Mouse (Mus musculus) small intestine, adult 2 months (tissue): ENCODE measurements around the gene Nme7.

Experiments
- CTCF ChIP-seq: fragments of 200-500 bp; IDR thresholded peaks from 2 replicates; pipeline ENCODE4 v1.5.1; 2012; ENCODE audit warnings: low read depth, mild to moderate bottlenecking, control low read depth, inconsistent platforms, low read length, moderate library complexity, mixed read lengths; ENCODE audit not compliant: insufficient replicate concordance, insufficient read length; ENCODE audit errors: extremely low read depth
- POLR2A ChIP-seq: fragments of 200-500 bp; IDR thresholded peaks from 2 replicates; pipeline ENCODE4 v1.6.1; 2012; ENCODE audit warnings: low read depth, mild to moderate bottlenecking, control low read depth, inconsistent platforms, low read length, moderate library complexity

DNA sequence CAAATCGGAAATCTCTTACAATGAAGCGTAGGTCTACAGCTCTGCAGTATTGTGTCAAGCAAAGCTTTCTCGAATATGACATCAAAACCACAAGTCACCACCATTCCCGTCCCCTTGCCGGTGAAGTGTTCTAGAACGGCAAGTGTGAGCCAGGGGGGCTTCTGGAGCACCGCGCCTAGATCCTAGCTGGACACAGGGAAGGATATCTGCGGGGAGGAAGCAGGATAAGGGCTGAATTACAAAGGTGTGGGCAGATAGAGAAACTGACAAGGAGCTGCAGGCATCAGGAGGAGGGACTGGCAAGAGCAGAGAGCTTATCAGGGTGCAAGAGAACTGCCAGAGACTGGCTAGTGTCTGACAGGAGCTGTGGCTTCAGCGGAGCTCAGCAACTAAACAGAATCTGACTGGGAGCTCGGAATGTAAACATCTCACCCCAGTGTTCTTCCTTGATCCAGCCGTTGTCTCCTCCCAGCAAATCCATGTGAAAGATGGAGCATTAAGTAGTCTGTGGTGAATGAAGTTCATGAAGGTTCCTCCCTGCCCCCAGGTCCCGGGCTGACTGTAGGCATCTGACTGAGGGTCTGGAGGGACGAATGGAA lies 15.7 kb downstream of the Nme7 start:
- TF ChIP-seq CTCF (no peak), POLR2A (no peak)
